Mouse (Mus musculus) thymus, postnatal 0 days (tissue): ENCODE data around the gene Majin. TPM values are rescaled to one million over a fixed set of nuclear protein-coding genes. Genes with fewer than 3 reads are reported as not detected.
A peak's percentile ranks its signal among the peaks of the same experiment; 100 is the strongest.

Source experiments
- DNase-seq: peaks from one replicate; pipeline ENCODE4 v3.0.0-alpha.2; 2015; ENCODE audit warnings: low spot score
- polyA plus RNA-seq: library from polyadenylated mRNA; unstranded; fragments of >200 nt; fragmentation: Nextera tagmentation; extraction: Ambion mirVana; gene quantifications from 2 replicates; pipeline ENCODE4 v1.2.1, GENCODE M21; 2015

Gene Majin
- polyA plus RNA-seq, 1 experiment from 2014 or later, result 0.47 TPM

DNA sequence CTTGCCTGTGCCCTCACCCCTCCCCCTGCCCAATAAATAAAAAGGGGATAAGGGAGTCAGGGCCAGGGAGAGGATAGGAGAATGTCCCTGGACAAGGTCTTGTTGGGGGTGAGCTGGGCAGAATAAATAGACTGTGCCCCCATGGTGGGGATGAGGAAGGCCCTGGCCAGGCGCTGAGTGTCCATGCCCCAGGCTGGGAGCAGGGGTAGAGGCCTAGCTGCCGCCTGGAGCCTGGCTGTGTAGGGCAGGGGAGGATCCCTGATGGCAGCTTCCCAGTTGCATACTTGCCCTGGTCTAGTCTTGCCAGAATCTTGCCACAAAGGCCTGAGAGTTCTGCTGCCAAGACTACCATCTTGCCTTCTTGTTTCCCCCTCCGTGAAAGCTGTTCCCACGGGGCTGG, 43.7 kb downstream of the Majin start:
- DNase-seq, result no peak

DNA sequence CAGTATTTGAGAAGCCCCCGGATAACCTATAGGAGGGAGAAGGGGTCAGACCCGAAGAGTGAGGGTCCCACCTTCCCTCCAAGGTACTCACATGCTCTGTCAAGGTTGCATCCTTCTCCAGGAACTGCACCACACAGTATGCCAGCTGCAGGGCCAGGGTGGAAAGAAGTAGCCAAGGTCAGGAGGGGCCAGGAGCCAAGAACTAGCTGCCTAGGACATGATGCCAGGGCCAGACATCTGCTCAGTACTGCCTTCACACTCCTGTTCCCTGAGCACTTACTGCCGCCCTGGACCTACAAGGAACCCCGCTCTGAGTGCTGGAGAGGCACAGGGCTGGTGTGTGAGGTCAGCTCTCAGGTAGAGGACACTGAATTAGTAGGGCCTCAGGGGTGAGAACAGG, 46.2 kb downstream of the Majin start:
- no peak for DNase-seq

DNA sequence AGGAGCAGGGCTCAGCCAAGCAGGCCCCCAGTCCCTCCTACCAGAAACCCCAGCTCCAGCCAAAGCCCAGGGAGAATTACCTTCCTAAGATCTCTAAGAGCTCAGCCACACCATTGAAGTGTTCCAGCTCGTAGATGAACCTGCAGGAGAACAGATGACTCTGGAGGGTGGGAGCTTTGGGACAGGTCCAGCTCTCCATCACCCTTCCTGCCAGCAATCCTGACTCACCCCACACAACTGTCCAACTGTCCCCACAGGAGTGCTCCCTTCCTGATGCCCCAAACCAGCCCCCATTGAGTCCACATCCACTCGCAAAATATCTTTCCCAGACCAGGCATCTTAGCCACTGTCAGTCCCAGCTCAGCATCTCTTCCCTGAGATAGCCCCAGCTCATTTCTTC, 46.8 kb downstream of the Majin start:
- DNase-seq, result no peak

DNA sequence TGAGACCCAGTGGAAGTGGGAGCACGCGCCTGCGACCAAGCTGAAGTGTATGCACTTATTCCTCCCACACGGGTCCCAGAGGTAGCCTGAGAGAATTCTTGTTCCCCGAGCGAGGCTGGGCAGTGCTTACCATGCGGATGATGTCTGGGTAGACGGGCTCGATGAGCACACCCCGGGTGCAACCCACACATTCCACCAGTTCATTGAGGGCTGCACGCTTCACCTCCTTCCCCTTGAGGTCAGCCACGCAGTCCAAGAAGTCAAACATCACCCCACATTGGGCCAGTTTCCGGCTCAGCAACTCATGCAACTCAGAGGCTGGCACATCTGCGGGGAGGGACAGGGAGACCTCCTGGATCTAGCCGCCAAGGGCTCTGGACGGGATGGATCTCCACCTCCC, 49.5 kb downstream of the Majin start:
- no peak for DNase-seq

DNA sequence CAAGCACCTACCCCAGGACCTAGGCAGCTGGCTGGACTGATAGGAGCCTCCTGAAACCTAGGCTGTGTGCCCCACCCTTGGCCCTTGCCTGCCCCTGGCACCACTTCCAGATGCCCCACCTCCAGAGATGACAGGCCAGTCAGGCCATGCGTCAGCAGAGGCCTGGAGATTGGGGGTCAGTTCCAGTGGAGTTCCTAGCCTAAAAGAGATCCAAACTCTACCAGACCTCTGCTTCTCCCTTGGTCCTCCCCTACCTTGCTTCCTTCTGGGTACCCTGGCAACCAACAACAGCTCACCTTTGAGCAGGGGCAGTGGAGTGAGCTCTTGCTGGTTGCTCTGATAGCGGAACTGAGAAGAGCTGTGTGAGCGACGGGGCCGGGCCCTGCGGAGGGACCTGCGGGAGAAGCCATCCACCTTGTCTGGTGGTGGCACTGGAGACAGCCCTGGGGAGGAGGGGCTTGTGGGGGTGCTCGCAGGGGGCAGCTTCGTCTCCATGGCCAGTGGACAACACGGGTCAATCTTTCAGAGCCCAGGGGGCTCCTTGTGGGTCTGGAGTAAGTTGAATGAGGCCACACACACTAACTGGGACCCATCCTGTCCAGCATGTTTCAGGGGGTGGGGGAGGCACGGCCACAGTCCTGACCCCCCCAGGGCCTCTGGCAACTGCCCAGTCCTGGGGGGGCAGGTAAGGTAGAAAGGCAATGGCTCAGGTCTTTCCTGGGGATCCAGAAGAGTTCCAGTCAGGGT, 50.3 kb downstream of the Majin start:
- DNase-seq, result no peak

DNA sequence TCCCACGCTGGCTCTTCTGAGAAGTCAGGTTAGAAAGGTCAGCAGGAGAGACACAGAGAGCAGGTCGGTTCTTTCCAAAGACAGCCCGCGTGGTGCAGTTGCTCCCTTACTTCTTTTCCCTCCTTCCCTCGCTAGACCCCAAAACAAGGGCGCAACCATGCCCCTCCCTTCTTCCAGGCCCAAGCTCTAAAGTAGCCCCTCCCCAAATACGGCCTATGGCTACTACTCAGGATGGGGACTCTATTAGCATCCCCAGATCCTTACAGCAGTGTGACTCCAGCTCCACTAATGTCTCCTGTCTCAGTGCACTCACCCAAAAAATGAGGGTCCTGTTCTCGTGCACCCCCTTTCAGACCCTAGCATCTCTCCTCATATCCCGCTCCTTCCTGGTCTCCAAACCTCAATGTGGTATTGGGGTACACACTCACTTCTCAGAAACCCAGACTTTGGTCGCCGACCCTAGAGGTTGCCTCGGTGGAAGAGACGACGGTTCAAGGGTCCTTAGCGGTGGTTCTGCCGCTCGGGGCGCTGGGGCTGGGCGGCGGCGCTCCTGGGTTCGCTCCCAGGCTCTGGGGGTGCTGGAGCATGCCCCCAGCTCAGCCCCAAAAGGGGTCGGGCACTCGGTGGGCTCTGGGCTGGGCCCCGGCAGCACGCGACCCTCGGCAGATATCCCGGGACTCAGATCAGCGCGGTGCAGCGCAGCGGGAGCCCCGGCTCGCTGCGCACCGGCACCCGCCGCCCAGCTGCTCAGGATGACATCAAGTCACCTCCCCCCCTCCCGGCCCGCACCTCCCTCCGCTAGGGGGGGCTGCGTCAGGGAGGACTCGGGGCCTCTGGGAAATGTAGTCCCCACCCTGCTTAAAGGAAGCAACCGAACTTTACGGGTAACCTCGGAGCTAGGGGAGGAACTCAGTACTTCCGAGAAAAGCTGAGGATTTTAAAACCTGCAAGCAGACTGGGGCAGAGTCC, 51.2 kb downstream of the Majin start, which contains the start of gene Ppp2r5b:
TSS of gene Ppp2r5b (minus strand) at position 789 of the 969 bp plus-strand sequence.
- peak; percentile 96 for DNase-seq

DNA sequence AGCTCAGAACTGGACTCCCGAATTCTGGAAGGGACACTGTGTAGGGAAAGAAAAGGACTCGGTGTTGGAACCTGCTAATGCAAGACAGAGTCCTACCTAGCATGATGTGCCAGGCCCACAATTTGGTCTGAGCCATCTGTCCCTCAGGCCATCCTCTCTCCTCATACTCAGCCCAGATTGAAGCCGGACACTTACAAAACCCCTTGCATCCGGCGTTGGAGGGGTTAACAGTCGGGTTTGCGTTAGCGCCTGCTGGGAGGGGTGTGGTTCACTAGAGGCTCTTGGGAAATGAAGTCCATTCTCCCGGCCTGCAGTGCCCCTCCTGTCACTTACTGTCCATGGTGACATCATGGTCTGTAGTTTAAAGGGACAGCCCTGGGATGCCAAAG, 51.9 kb downstream of the Majin start:
- peak; percentile 87 for DNase-seq

DNA sequence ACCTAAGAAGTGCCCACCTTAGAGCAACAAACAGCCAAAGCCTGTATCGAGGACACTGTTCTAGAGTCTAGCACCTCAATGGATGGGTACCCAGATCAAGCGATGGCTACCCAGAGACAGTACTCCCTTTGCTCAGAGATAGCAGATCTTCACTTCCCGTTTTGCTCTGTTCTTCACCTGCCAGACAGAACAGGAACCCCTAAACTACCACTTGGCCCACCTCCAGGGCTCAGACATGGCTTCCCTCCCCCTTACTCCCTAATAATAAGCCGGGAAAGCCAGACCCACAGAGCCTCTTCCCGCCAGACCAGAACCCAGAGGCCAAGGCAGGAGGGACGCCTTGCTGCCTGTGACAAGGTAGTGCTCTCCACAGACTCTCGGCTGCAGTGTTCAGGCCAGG, 52.7 kb downstream of the Majin start:
- DNase-seq, result no peak

DNA sequence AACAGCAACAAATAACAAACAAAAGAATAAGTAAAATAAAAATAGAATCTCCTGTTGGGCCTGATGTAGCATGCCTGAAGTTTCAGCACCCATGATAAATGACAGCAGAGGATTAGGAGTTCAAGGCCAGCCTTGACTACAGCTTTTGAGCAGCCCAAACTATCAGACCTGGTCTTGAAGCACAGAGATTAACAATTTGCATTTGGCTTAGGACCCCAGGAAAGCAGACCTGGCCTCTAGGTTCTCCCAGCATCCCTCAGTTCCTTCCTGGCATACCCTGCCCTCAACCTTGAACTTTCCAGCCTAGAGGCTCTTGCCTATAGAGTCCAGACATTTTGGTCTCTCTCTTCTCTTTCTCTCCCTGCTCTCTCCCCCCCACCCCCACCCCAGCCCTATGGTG, 54.6 kb downstream of the Majin start:
- no peak for DNase-seq

DNA sequence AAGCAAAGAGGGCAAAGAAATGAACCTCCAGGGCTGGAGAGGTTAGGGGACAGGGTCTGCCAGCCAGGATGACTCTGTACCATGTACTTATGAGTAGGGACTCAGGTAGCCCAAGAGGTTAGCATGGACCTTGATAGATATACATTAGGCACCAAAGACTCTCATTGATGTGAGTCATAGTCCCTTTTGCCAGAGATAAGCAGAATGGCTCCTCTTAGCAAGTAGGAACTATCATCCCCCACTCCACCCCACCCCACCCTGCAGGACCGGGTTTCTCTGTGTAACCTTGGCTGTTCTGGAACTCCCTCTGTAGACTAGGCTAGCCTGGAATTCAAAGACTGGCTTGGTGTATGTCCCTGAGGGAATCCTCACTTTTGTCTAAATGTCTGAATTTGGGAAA, 55.9 kb downstream of the Majin start:
- DNase-seq, result no peak

DNA sequence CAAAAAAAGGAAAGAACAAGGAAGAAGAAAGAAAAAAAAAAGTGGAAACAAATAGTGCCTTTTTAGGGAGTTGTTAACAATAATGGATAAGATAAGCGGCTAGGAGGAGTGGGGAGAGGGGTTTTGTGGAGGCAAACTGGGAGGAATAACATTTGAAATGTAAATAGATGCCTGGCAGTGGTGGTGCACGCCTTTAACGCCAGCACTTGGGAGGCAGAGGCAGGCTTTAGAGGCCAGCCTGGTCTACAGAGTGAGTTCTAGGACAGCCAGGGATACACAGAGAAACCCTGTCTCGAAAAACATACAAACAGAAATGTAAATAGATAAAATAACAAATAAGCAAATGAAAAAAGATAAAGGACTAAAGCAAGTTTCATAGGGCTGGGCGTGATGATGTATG, 56.5 kb downstream of the Majin start:
- DNase-seq, result no peak

DNA sequence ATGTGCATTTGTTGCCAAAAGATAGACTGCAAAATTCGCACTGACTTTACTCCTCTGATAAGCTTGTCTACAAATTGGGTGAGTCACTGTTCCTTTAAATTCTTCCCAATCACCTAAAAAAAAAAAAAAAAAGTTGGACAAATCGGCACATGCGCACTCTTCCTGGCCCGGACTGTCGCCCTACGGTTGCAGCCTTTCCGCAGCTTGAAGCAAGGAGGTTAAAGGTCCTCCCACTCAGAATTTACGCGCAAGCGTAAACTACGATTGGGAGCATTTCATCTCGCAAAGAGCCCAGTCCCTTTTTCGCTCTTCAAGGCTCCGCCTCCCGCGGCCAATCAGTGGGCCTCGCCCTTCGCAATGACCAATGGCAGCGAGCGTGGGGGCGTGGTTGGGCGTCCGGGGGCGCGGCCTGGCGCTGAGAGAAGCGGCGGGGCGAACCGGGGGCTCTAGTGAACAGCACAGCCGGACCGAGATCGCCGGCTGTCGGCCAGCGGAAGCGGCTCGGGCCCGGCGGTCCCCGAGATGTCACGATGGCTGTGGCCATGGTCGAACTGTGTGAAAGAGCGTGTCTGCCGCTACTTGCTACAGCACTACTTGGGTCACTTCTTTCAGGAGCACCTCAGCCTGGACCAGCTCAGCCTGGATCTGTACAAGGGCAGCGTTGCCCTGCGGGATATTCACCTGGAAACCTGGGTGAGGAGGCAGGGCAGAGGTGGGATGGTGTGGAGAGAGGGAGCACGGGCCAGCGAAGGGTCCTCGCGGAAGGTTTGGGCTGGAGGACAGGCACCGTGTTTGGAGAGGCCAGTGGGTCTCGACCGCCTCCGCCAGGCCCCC, 57.3 kb downstream of the Majin start, which contains the start of gene Atg2a:
TSS of gene Atg2a (plus strand) at position 395 of the 834 bp plus-strand sequence.
- peak; percentile 99 for DNase-seq

DNA sequence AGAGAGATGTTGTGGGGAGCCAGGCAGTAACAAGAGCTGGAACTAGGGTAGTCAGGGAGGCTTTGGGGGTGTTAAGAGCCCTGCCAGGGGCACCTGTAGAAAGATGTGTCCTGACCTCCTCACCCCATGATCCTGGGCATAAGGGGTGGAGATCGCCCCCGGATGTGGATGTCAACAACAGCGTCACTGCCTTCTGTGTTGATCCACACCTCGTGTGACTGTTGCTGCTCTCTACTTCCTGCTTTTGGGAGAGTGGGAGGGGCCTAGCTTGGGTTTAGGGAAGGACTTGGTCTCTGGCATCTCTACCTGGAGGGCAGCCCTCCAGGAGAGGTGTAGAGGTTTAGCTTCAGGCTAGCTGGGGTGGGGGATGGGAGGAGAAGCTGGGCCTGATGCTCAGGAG, 58.1 kb downstream of the Majin start:
- DNase-seq, result peak; percentile 78

DNA sequence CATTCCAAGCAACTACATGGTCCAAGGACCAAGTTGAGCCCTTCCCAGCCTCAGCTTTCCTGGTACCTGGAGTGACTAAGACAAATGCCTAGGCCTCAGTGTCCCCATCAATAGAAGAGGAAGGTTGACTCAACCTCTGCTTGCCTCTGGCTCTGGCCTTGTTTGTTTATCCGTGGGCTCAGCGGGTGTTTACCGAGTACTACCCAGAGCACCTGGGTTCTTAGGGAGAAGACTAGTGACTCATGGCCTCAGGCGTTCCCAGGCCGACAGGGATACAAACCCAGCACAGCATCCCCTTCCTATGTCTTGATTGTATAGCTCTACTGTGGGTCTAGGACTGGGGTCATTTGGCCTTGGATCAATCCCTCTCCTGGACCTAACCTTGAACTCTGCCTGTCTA, 59.0 kb downstream of the Majin start:
- no peak for DNase-seq

DNA sequence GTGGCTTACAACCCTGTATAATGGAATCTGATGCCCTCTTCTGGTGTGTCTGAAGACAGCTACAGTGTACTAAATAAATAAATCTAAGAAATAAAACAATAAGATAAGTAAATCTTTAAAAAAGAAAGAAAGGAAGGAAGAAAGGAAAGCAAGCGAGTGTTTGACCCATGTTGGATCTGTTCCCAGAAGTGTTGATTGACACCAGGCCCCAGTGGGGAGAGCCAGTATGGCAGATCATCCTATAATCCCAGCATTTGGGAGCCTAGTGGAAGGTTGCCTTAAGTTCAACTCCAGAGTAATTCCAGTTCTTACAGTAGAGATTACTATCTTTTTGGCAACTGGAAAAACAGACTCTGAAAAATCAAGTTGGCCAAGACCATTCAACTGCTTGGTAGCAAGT, 61.6 kb downstream of the Majin start:
- no peak for DNase-seq

DNA sequence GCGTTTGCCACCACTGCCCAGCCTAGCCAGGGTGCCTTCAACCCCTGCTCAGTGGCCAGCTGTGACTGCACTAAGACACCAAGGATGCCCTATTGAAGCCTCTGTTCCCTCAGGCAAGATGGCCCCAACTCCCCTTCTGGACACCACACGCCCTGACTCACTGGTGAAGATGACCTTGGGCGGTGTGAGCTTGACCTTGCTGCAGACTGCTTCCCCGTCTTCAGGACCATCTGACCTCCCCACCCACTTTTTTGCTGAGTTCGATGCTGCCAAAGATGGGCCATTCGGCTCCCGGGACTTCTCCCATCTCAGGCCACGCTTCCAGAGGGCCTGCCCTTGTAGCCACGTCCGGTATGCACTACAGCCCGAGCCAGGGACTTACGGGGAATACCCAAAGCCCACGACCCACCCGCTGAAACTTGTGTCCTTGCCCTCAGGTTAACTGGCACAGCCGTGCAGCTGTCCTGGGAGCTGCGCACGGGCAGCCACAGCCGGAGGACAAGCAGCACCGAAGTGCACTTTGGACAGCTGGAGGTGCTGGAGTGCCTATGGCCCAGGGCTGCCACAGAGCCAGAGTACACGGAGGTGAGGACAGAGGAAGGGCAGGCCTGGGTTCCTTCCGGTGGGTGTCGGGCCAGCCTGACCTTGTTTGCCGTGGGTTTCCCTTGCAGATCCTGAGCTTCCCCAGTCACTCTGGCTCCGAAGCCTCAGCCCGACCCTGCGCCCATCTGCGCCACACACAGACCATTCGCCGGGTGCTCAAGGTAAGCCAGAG, 63.5 kb downstream of the Majin start:
- no peak for DNase-seq

DNA sequence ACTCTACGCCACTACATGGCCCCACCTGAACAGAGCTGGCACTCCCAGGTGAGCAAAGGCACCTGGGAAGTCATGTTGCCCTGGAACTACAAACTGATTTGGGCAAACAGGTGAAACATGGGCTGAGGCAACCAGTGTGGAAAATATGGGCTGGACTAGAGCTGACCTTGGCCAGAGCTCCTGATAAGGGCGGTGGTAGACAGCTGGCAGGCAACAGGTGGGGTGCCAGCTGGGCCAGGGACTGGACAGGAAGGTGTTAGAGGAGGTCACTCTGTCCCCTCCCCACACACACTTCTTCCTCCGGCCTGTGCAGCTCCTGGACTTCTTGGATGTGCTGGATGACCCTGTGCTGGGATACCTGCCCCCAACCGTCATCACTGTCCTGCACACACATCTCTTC, 68.8 kb downstream of the Majin start:
- no peak for DNase-seq

DNA sequence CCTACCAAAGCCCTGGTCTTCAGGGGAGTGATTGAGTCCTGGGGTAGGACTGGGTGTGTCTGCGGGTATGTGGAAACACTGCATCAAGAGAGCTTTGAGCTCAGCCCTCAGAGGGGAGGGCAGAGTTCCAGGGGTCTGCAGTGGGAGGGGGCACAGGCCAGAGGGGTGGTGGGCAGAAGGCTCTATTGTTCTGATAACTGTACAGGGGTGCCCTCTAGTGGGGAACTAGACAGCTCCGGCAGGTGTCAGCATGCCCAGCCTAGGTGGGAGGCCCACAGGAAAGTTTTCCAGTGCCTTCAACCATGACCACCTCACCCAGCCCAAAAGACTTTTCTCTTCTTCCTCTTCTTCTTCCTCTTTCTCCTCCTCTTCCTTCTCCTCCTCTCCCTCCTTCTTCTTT, 76.2 kb downstream of the Majin start:
- peak; percentile 49 for DNase-seq

DNA sequence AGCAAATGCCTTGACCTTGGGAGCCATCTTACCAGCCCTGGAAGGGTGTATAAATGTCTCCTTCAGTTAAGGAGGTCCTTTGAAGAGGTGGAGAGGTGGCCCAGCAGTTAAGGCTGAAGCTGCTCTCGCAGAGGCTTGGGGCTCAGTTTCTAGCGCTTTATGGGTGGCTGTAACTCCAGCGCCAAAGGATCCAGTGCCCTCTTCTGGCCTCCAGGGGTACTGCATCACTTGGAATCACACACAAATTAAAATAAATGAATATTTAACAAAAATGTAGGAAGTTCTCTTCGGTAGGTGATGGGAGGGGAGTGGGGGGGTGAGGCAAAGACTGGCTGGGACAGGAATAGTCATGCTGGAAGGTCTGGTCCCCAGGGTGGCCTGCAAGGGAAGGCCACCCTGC, 76.8 kb downstream of the Majin start:
- no peak for DNase-seq

DNA sequence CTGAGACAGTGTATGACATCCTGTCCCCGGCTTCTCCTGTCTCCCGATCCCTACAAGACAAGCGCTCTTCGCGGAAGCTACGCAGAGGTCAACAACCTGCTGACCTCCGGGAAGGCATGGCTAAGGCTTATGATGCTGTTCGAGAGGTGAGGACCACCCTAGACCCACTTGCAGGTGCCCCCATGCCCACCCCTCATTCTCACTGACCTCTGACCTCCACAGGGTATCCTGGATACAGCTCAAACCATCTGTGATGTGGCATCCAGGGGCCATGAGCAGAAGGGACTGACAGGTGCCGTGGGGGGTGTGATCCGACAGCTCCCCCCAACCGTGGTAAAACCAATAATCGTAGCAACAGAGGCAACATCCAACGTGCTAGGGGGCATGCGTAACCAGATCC, 77.2 kb downstream of the Majin start:
- no peak for DNase-seq

DNA sequence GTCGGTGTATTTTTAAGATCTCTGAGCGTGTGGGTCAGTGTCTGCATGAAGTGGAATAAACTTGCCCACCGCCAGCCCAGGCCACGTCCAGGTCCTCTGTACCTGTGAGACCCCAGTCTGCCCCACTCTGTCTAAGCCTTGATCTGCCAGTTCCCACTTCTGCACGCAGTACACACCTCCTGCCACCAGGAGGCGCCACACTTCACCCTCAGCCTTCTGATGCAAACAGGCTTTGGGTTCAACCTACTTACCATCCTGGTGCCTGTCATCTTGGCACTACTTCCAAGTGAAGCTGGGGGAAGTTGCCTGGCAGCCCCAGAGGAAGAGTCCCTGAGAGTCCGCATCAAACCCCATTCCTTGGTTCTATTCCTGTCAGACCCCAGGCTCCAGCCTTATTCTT, 78.0 kb downstream of the Majin start:
- DNase-seq, result peak; percentile 83
